Mouse (Mus musculus) lung, embryonic 16.5 days (tissue): Measurements from ENCODE around the gene Fam186b. TPM values are rescaled to one million over a fixed set of nuclear protein-coding genes. Genes with fewer than 3 reads are reported as not detected.

Experiments used
- ATAC-seq: fragments of 200-750 bp; cut with Nextera tagmentation; 2 replicates; pipeline ENCODE4 v1.8.0; 2017; ENCODE audit warnings: low read depth, mild to moderate bottlenecking, moderate library complexity
- H3K27ac ChIP-seq: fragments of 300-500 bp; sonication (generic); 2 replicates; pipeline ENCODE4 v1.5.1; 2014; ENCODE audit warnings: mild to moderate bottlenecking, control low read depth, low read length
- H3K27me3 ChIP-seq: fragments of 300-500 bp; sonication (generic); 2 replicates; pipeline ENCODE4 v1.6.1; 2014; ENCODE audit warnings: low read depth, low read length, mixed read lengths; ENCODE audit not compliant: control insufficient read depth, insufficient read depth
- H3K36me3 ChIP-seq: fragments of 300-500 bp; sonication (generic); 2 replicates; pipeline ENCODE4 v1.6.1; 2014; ENCODE audit warnings: low read length; ENCODE audit not compliant: control insufficient read depth, insufficient read depth
- H3K4me1 ChIP-seq: fragments of 300-500 bp; sonication (generic); replicated peaks from 2 replicates; pipeline ENCODE4 v1.6.1; 2014; ENCODE audit warnings: low read length, mixed read lengths; ENCODE audit not compliant: control insufficient read depth, insufficient read depth
- H3K4me2 ChIP-seq: fragments of 300-500 bp; sonication (generic); 2 replicates; pipeline ENCODE4 v1.6.1; 2014; ENCODE audit warnings: low read depth, low read length, control low read depth
- H3K4me3 ChIP-seq: fragments of 300-500 bp; sonication (generic); 2 replicates; pipeline ENCODE4 v1.5.1; 2014; ENCODE audit warnings: mild to moderate bottlenecking, low read length, control low read depth
- H3K9ac ChIP-seq: fragments of 300-500 bp; sonication (generic); 2 replicates; pipeline ENCODE4 v1.6.1; 2014; ENCODE audit warnings: low read length, control low read depth
- H3K9me3 ChIP-seq: fragments of 300-500 bp; sonication (generic); 2 replicates; pipeline ENCODE4 v1.6.1; 2016; ENCODE audit warnings: low read length; ENCODE audit not compliant: control insufficient read depth
- WGBS: fragments of 180-500 bp; shearing (Covaris S2); extraction: QIAGEN DNeasy Blood & Tissue Kit; methylation state at CpG from one replicate; pipeline ENCODE4 v1.1.7; 2014; 5-methylcytosine and 5-hydroxymethylcytosine counted together
- polyA plus RNA-seq: library from polyadenylated mRNA; unstranded; fragments of >200 nt; fragmentation: Nextera tagmentation; extraction: Ambion mirVana; gene quantifications from 2 replicates; pipeline ENCODE4 v1.2.1, GENCODE M21; 2015

Fam186b gene
- polyA plus RNA-seq, 1 experiment from 2014 or later = 0.23 TPM

GRCm38 (mm10) chr15:99335801-99336320 is 40.2 kb upstream of the Fam186b start:
- no peaks in the 10 kb centered on the region for H3K36me3 ChIP-seq
- H3K4me3 ChIP-seq = no peak overlapping the region
- H3K9me3 ChIP-seq = no peaks in the 10 kb centered on the region
- peak overlapping the region; percentile 36 for H3K27ac ChIP-seq
- H3K4me2 ChIP-seq = no peak overlapping the region
- WGBS = 49% methylated on average over 8 of the region's 8 CpGs
- no peak overlapping the region for H3K9ac ChIP-seq
- peaks cover 55% of the 10 kb centered on the region for H3K4me1 ChIP-seq
- no peak for ATAC-seq
- H3K27me3 ChIP-seq = no peaks in the 10 kb centered on the region

DNA sequence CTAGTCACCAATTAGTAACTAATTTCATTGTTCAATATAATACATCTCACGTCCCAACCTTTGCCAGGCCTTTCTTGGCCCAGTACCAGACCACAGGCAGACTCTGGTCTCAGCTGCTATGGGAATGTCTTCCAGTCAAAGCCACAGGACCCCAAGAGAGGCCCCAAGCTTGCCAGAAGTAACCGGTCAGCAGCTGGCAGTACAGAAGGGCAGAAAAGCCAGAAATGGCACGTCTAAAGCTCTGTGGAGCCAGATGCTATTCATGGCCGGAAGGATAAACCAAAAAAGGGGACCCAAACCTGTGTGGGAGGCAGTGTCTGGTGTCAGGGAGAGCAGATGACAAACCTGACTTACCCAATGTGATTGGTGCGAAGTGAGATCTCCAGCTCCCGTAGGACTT is 38.8 kb upstream of the Fam186b start:
- Histone ChIP-seq H3K9ac (no peak overlapping the region), H3K4me3 (no peak overlapping the region), H3K4me2 (no peak overlapping the region), H3K36me3 (no peaks in the 10 kb centered on the region), H3K27ac (peak overlapping the region; percentile 99), H3K9me3 (no peaks in the 10 kb centered on the region), H3K27me3 (no peaks in the 10 kb centered on the region), H3K4me1 (peaks cover 48% of the 10 kb centered on the region)
- 51% methylated on average over 6 of the region's 6 CpGs for WGBS
- no peak for ATAC-seq

GRCm38 (mm10) chr15:99333676-99334065 is 38.0 kb upstream of the Fam186b start:
- WGBS = 68% methylated on average over 3 of the region's 3 CpGs
- peak; percentile 27 for ATAC-seq
- peaks cover 46% of the 10 kb centered on the region for H3K4me1 ChIP-seq

DNA sequence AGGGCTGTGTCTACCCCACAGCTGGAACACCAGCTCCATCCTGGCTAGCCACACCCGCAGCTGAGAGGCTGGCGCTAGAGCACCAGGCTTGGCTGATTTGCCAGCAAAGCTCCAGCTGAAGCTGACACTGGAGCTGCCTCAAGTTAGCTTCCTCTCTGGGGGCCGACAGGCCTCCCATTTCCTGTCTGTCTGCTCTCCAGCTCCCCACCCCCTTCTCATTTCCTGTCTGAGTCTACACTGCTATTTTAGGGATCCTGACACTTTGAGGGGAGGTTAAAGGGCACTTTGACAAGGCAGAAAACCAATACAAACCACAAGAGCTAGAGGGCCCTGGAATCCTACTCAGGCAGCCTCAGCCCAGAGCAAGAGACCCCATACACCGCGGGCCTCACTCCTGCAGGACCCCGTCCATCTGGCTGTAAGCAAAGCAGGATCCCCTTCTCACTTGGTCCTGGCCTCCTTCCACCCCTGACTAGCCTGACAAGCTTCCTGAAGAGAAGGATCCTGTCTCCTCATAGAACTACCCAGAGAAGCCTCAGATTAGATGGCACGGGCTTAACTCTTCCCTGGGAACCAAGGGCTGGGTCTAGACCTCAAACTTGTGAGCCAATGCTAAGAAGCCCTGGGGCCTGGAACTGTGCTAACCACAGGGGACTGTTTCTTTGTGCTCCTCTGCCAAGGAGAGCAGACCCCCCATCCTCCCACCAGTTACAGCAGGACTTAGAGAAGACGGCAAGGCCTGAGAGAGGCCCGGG is 37.4 kb upstream of the Fam186b start:
- Histone ChIP-seq H3K4me2 (peak overlapping the region; percentile 16; the same call in 1 of the 2 replicates), H3K9me3 (no peaks in the 10 kb centered on the region), H3K4me1 (peaks cover 46% of the 10 kb centered on the region), H3K27me3 (no peaks in the 10 kb centered on the region), H3K27ac (peak overlapping the region; percentile 99), H3K9ac (peak overlapping the region; percentile 53), H3K4me3 (no peak overlapping the region; the same call in 1 of the 2 replicates), H3K36me3 (no peaks in the 10 kb centered on the region; the same call in 1 of the 2 replicates)
- ATAC-seq = peak; percentile 95
- 21% methylated on average over 9 of the region's 9 CpGs for WGBS

More at GRCm38 (mm10) chr15:99333676-99334065, 38.0 kb upstream of the Fam186b start:
- Histone ChIP-seq H3K9ac (peak overlapping the region; percentile 53), H3K27me3 (no peaks in the 10 kb centered on the region), H3K27ac (peak overlapping the region; percentile 99), H3K4me2 (peak overlapping the region; percentile 16; the same call in 1 of the 2 replicates), H3K9me3 (no peaks in the 10 kb centered on the region), H3K36me3 (no peaks in the 10 kb centered on the region), H3K4me3 (no peak overlapping the region)

GRCm38 (mm10) chr15:99332111-99332510 is 36.4 kb upstream of the Fam186b start:
- H3K9me3 ChIP-seq = no peaks in the 10 kb centered on the region; the same call in 1 of the 2 replicates
- no peak overlapping the region for H3K4me3 ChIP-seq
- peaks cover 46% of the 10 kb centered on the region for H3K4me1 ChIP-seq
- H3K9ac ChIP-seq = no peak overlapping the region
- H3K27me3 ChIP-seq = no peaks in the 10 kb centered on the region
- H3K27ac ChIP-seq = peak overlapping the region; percentile 99
- H3K4me2 ChIP-seq = no peak overlapping the region
- peaks cover 9% of the 10 kb centered on the region for H3K36me3 ChIP-seq
- no peak for ATAC-seq

- no peak overlapping the region for H3K4me3 ChIP-seq
- ATAC-seq = no peak
- peaks cover 11% of the 10 kb centered on the region for H3K36me3 ChIP-seq
- WGBS = 87% methylated on average over 5 of the region's 5 CpGs
- no peak overlapping the region for H3K27ac ChIP-seq
- no peak overlapping the region for H3K9ac ChIP-seq
- no peaks in the 10 kb centered on the region; the same call in 1 of the 2 replicates for H3K9me3 ChIP-seq
- H3K27me3 ChIP-seq = no peaks in the 10 kb centered on the region
- peaks cover 46% of the 10 kb centered on the region for H3K4me1 ChIP-seq
- H3K4me2 ChIP-seq = no peak overlapping the region
Observed at GRCm38 (mm10) chr15:99331341-99331740, 35.7 kb upstream of the Fam186b start.

DNA sequence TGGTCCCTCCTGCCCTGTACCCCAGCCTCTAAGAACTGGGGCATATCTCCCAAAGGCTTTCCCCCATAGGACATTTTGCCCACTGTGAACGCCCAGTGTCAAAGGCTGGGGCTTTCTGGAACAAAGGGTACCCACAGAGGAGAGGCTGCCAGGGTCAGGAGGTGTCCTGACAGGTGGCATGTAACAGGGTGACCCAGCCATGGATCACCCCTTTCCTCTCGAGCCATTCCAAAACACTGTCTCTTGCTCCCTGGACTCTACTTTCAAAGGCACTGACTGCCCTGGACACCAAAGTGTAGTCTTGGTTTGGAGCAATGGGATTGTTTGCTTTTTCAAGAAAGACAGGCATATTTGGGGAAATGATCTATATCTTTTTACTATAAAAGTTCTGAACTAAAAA is 34.6 kb upstream of the Fam186b start:
- ATAC-seq = no peak
- no peaks in the 10 kb centered on the region for H3K27me3 ChIP-seq
- H3K9me3 ChIP-seq = no peaks in the 10 kb centered on the region; the same call in 1 of the 2 replicates
- no peak overlapping the region for H3K9ac ChIP-seq
- peaks cover 38% of the 10 kb centered on the region for H3K4me1 ChIP-seq
- no peak overlapping the region for H3K4me3 ChIP-seq
- H3K27ac ChIP-seq = peak overlapping the region; percentile 51
- 62% methylated on average over 2 of the region's 2 CpGs for WGBS
- peaks cover 17% of the 10 kb centered on the region for H3K36me3 ChIP-seq
- H3K4me2 ChIP-seq = no peak overlapping the region

DNA sequence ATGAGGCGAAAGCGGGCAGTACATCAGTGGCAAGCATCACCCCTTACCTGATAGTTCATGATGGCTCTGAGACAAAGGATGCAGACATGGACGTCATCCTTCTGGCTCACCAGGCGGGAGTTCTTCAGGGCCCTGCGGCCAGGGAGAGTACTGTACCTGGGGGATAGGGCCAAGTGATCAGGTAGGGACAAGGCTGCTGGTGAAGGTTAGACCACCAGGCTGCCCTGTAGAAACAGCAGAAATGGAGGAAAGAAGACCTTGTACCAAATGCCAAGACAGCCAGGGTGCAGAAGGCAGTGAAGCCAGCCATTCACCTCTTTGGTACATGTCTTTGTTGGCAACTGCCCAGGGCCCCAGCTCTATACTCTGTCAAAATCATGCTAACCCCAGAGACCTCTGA is 32.3 kb upstream of the Fam186b start:
- Histone ChIP-seq H3K36me3 (peaks cover 26% of the 10 kb centered on the region), H3K9me3 (no peaks in the 10 kb centered on the region; the same call in 1 of the 2 replicates), H3K4me1 (peaks cover 16% of the 10 kb centered on the region), H3K27ac (no peak overlapping the region), H3K4me2 (no peak overlapping the region), H3K27me3 (no peaks in the 10 kb centered on the region), H3K9ac (no peak overlapping the region), H3K4me3 (no peak overlapping the region)
- ATAC-seq = no peak
- WGBS = 91% methylated on average over 5 of the region's 5 CpGs

- WGBS = 73% methylated on average over 1 of the region's 1 CpGs
- H3K4me1 ChIP-seq = peaks cover 8% of the 10 kb centered on the region; the same call in 1 of the 2 replicates
Observed at GRCm38 (mm10) chr15:99326959-99327358, 31.3 kb upstream of the Fam186b start.

More at GRCm38 (mm10) chr15:99326959-99327358, 31.3 kb upstream of the Fam186b start:
- Histone ChIP-seq H3K4me2 (no peak overlapping the region), H3K27me3 (no peaks in the 10 kb centered on the region), H3K4me3 (no peak overlapping the region), H3K9ac (no peak overlapping the region), H3K9me3 (no peaks in the 10 kb centered on the region; the same call in 1 of the 2 replicates), H3K36me3 (peaks cover 36% of the 10 kb centered on the region), H3K27ac (peak overlapping the region; percentile 8; the same call in 1 of the 2 replicates)
- no peak for ATAC-seq
